Comparison of ENCODE assay signal across 9 mouse cellular contexts in the genomic region with DNA sequence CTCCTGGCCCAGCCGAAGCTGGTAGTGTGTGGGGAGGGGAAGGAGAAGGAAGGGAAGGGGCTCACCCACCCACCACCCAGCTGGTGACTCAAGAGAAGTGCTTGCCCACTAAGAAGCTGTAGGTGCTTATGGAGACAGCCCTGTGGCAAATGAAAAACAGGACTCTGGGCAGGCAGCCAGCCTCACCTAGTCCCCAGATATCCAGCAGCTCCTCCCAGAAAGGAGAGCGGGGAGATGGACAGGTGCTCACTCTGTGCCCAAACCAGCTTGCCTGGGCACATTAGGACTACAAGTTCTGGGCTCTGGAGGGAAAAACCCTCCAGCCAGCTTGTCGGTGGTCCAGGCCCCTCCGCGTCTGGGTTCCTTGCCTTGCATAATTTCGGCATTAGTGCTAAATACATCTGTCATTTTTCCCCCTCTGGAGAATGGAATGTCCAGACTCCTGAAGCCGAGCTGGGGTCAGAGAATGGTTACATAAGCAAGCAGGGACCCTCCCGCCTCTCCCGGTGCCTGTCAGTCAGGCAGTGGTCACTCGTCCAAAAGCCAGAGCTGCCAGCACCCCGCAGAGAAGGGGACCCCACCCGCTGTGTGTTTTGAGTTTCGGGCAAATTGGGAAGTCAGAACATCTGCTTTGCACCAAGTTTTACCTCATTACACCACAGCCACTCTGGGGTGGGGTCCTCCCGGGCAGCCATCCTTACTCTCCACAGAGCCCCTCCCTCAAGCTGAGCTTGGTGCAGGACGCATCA. TPM values are rescaled to one million over a fixed set of nuclear protein-coding genes. Genes with fewer than 3 reads are reported as not detected.
A peak's percentile ranks its signal among the peaks of the same experiment; 100 is the strongest.
DNase-seq lines count a peak whose midpoint lies in the region; ATAC-seq lines count a peak whose summit lies in the region.
"Had no signal": no experiment of that assay in that cellular context is flagged by ENCODE, and none has a peak within 500 bp of the region (broad histone marks: within the 10 kb centered on the region; RNA-seq: fewer than 3 reads in every experiment).

No protein-coding gene starts in this region.

- peak overlapping the region; percentile 64 for H3K27ac ChIP-seq in limb, embryonic 12.5 days
- H3K27ac ChIP-seq: macrophage had no signal

- peaks cover 20% of the 10 kb centered on the region for H3K36me3 ChIP-seq in limb, embryonic 12.5 days

- H3K4me3 ChIP-seq in limb, embryonic 12.5 days (replicated peaks), result no peak overlapping the region

- DNase-seq in cerebellum, adult 11-12 months, result peak; percentile 44
- no peak for DNase-seq in cerebellum, postnatal 4 days (ENCODE audit: low spot score in 2 of 2)
- peak; percentile 53 for DNase-seq in NIH3T3 (ENCODE audit: low read depth)
- no peak for DNase-seq in retina, embryonic 14.5 days (ENCODE audit: low spot score)
- no peak for DNase-seq in left cerebral cortex, postnatal 10 days (ENCODE audit: extremely low spot score in 1 of 2, low spot score in 2 of 2)

- H3K4me1 ChIP-seq in limb, embryonic 12.5 days (replicated peaks), result peaks cover 45% of the 10 kb centered on the region

- H3K9ac ChIP-seq in limb, embryonic 12.5 days (replicated peaks), result no peak overlapping the region; the same call in 1 of the 2 replicates

- 20% methylated on average over 15 of the region's 15 CpGs for WGBS in limb, embryonic 12.5 days

- no peaks in the 10 kb centered on the region for H3K27me3 ChIP-seq in limb, embryonic 12.5 days

- H3K4me2 ChIP-seq in limb, embryonic 12.5 days, result peak overlapping the region; percentile 23

- peak; percentile 42; the same call in 1 of the 2 replicates for ATAC-seq in granulocyte monocyte progenitor cell, adult 5-6 weeks (replicated peaks; ENCODE audit: poor library complexity, severe bottlenecking)
- peak; percentile 66; the same call in 1 of the 2 replicates for ATAC-seq in limb, embryonic 12.5 days (ENCODE audit: insufficient number of reproducible peaks, insufficient read depth, low FRiP score, low TSS enrichment, low read depth)
- ATAC-seq in megakaryocyte-erythroid progenitor cell, adult 5-6 weeks (replicated peaks; ENCODE audit: low FRiP score, low TSS enrichment, poor library complexity, severe bottlenecking), result no peak

- no peaks in the 10 kb centered on the region for H3K9me3 ChIP-seq in limb, embryonic 12.5 days

- intact Hi-C loops in left cerebral cortex, postnatal 10 days (cut with DNase I), result no loop called here

RNA-seq across cellular contexts. Expression of a gene that starts 12.2 kb away (rescaled TPM):
- total RNA-seq in granulocyte monocyte progenitor cell, adult 5-6 weeks (2014; fragmentation: Nextera tagmentation), result 7.0 and 15.7 TPM in 2 replicates
- total RNA-seq in granulocyte monocyte progenitor cell, adult 5-6 weeks (2017), result 9.9 and 10.8 TPM in 2 replicates
- polyA plus RNA-seq in limb, embryonic 12.5 days (2016; fragmentation: Nextera tagmentation; extraction: Ambion mirVana), result 0.38 and 0.51 TPM in 2 replicates
- 0.32 TPM in 1 of 2 replicates, not detected in the other for total RNA-seq in megakaryocyte-erythroid progenitor cell, adult 5-6 weeks (2014; fragmentation: Nextera tagmentation)
- total RNA-seq in megakaryocyte-erythroid progenitor cell, adult 5-6 weeks (2017), result not detected in 2 replicates
- 1 to 10 TPM; 1.6 to 1.8 TPM for total RNA-seq in left cerebral cortex, postnatal 10 days (2021)

RNA-seq across cellular contexts. Expression of a gene that starts 36.6 kb away (rescaled TPM):
- total RNA-seq in granulocyte monocyte progenitor cell, adult 5-6 weeks (2014; fragmentation: Nextera tagmentation), result 97.2 and 127 TPM in 2 replicates
- 67.3 and 108 TPM in 2 replicates for total RNA-seq in granulocyte monocyte progenitor cell, adult 5-6 weeks (2017)
- 45.7 and 52.8 TPM in 2 replicates for polyA plus RNA-seq in limb, embryonic 12.5 days (2016; fragmentation: Nextera tagmentation; extraction: Ambion mirVana)
- 81.8 and 82.3 TPM in 2 replicates for total RNA-seq in megakaryocyte-erythroid progenitor cell, adult 5-6 weeks (2014; fragmentation: Nextera tagmentation)
- total RNA-seq in megakaryocyte-erythroid progenitor cell, adult 5-6 weeks (2017), result 60.4 and 66.0 TPM in 2 replicates
- 100 to 1,000 TPM in 1 of 2 experiments, 10 to 100 TPM in 1; 99.5 to 108 TPM for total RNA-seq in left cerebral cortex, postnatal 10 days (2021)

RNA-seq across cellular contexts. Expression of a gene that starts 41.2 kb away (rescaled TPM):
- total RNA-seq in granulocyte monocyte progenitor cell, adult 5-6 weeks (2014; fragmentation: Nextera tagmentation), result 83.0 and 122 TPM in 2 replicates
- total RNA-seq in granulocyte monocyte progenitor cell, adult 5-6 weeks (2017), result 97.1 and 107 TPM in 2 replicates
- 175 and 178 TPM in 2 replicates for polyA plus RNA-seq in limb, embryonic 12.5 days (2016; fragmentation: Nextera tagmentation; extraction: Ambion mirVana)
- total RNA-seq in megakaryocyte-erythroid progenitor cell, adult 5-6 weeks (2014; fragmentation: Nextera tagmentation), result 80.9 and 99.0 TPM in 2 replicates
- total RNA-seq in megakaryocyte-erythroid progenitor cell, adult 5-6 weeks (2017), result 82.9 and 105 TPM in 2 replicates
- 10 to 100 TPM; 20.7 to 24.3 TPM for total RNA-seq in left cerebral cortex, postnatal 10 days (2021)

RNA-seq across cellular contexts. Expression of a gene that starts 42.5 kb away (rescaled TPM):
- 125 and 132 TPM in 2 replicates for total RNA-seq in granulocyte monocyte progenitor cell, adult 5-6 weeks (2014; fragmentation: Nextera tagmentation)
- total RNA-seq in granulocyte monocyte progenitor cell, adult 5-6 weeks (2017), result 69.5 and 74.3 TPM in 2 replicates
- 368 and 379 TPM in 2 replicates for polyA plus RNA-seq in limb, embryonic 12.5 days (2016; fragmentation: Nextera tagmentation; extraction: Ambion mirVana)
- total RNA-seq in megakaryocyte-erythroid progenitor cell, adult 5-6 weeks (2014; fragmentation: Nextera tagmentation), result 86.6 and 105 TPM in 2 replicates
- 31.9 and 32.4 TPM in 2 replicates for total RNA-seq in megakaryocyte-erythroid progenitor cell, adult 5-6 weeks (2017)
- 100 to 1,000 TPM; 493 to 499 TPM for total RNA-seq in left cerebral cortex, postnatal 10 days (2021)

RNA-seq across cellular contexts. Expression of a gene that starts 55.5 kb away (rescaled TPM):
- 42.8 and 70.9 TPM in 2 replicates for total RNA-seq in granulocyte monocyte progenitor cell, adult 5-6 weeks (2014; fragmentation: Nextera tagmentation)
- 23.6 and 30.5 TPM in 2 replicates for total RNA-seq in granulocyte monocyte progenitor cell, adult 5-6 weeks (2017)
- 5.6 and 7.1 TPM in 2 replicates for polyA plus RNA-seq in limb, embryonic 12.5 days (2016; fragmentation: Nextera tagmentation; extraction: Ambion mirVana)
- 3.1 and 3.4 TPM in 2 replicates for total RNA-seq in megakaryocyte-erythroid progenitor cell, adult 5-6 weeks (2014; fragmentation: Nextera tagmentation)
- 2.7 and 6.0 TPM in 2 replicates for total RNA-seq in megakaryocyte-erythroid progenitor cell, adult 5-6 weeks (2017)
- total RNA-seq in left cerebral cortex, postnatal 10 days (2021), result 10 to 100 TPM in 1 of 2 experiments, 1 to 10 TPM in 1; 8.7 to 10.4 TPM

Comparison
In these comparisons a context has a peak if more than half of its experiments do, and no peak if none do; other contexts are left out.
1. DNase-seq: peak in cerebellum, adult 11-12 months (single experiment) and NIH3T3 (single experiment); none in cerebellum, postnatal 4 days (0 of 2), retina, embryonic 14.5 days (single experiment) and left cerebral cortex, postnatal 10 days (0 of 2).